Mouse (Mus musculus) lung, embryonic 16.5 days (tissue): ENCODE data around the gene Rnf130. TPM values are rescaled to one million over a fixed set of nuclear protein-coding genes. Genes with fewer than 3 reads are reported as not detected.

Experiments
- ATAC-seq: fragments of 200-750 bp; cut with Nextera tagmentation; 2 replicates; pipeline ENCODE4 v1.8.0; 2017; ENCODE audit warnings: low read depth, mild to moderate bottlenecking, moderate library complexity
- H3K27ac ChIP-seq: fragments of 300-500 bp; sonication (generic); 2 replicates; pipeline ENCODE4 v1.5.1; 2014; ENCODE audit warnings: mild to moderate bottlenecking, control low read depth, low read length
- H3K27me3 ChIP-seq: fragments of 300-500 bp; sonication (generic); 2 replicates; pipeline ENCODE4 v1.6.1; 2014; ENCODE audit warnings: low read depth, low read length, mixed read lengths; ENCODE audit not compliant: control insufficient read depth, insufficient read depth
- H3K36me3 ChIP-seq: fragments of 300-500 bp; sonication (generic); 2 replicates; pipeline ENCODE4 v1.6.1; 2014; ENCODE audit warnings: low read length; ENCODE audit not compliant: control insufficient read depth, insufficient read depth
- H3K4me1 ChIP-seq: fragments of 300-500 bp; sonication (generic); replicated peaks from 2 replicates; pipeline ENCODE4 v1.6.1; 2014; ENCODE audit warnings: low read length, mixed read lengths; ENCODE audit not compliant: control insufficient read depth, insufficient read depth
- H3K4me2 ChIP-seq: fragments of 300-500 bp; sonication (generic); 2 replicates; pipeline ENCODE4 v1.6.1; 2014; ENCODE audit warnings: low read depth, low read length, control low read depth
- H3K4me3 ChIP-seq: fragments of 300-500 bp; sonication (generic); 2 replicates; pipeline ENCODE4 v1.5.1; 2014; ENCODE audit warnings: mild to moderate bottlenecking, low read length, control low read depth
- H3K9ac ChIP-seq: fragments of 300-500 bp; sonication (generic); 2 replicates; pipeline ENCODE4 v1.6.1; 2014; ENCODE audit warnings: low read length, control low read depth
- H3K9me3 ChIP-seq: fragments of 300-500 bp; sonication (generic); 2 replicates; pipeline ENCODE4 v1.6.1; 2016; ENCODE audit warnings: low read length; ENCODE audit not compliant: control insufficient read depth
- WGBS: fragments of 180-500 bp; shearing (Covaris S2); extraction: QIAGEN DNeasy Blood & Tissue Kit; methylation state at CpG from one replicate; pipeline ENCODE4 v1.1.7; 2014; 5-methylcytosine and 5-hydroxymethylcytosine counted together
- polyA plus RNA-seq: library from polyadenylated mRNA; unstranded; fragments of >200 nt; fragmentation: Nextera tagmentation; extraction: Ambion mirVana; gene quantifications from 2 replicates; pipeline ENCODE4 v1.2.1, GENCODE M21; 2015

The Rnf130 gene
- polyA plus RNA-seq, 1 experiment from 2014 or later, result 38.3 TPM

GRCm38 (mm10) chr11:50035726-50036125, 10.6 kb downstream of the Rnf130 start:
- WGBS, result 69% methylated on average over 3 of the region's 3 CpGs
- no peak overlapping the region for H3K4me3 ChIP-seq
- no peak for ATAC-seq
- H3K9ac ChIP-seq, result no peak overlapping the region
- no peak overlapping the region for H3K27ac ChIP-seq
- no peak overlapping the region for H3K4me2 ChIP-seq
- no peaks in the 10 kb centered on the region for H3K4me1 ChIP-seq
- no peaks in the 10 kb centered on the region for H3K9me3 ChIP-seq
- H3K27me3 ChIP-seq, result no peaks in the 10 kb centered on the region
- H3K36me3 ChIP-seq, result no peaks in the 10 kb centered on the region

- Histone ChIP-seq H3K4me3 (no peak overlapping the region), H3K4me1 (no peaks in the 10 kb centered on the region), H3K27me3 (no peaks in the 10 kb centered on the region), H3K9ac (no peak overlapping the region), H3K36me3 (no peaks in the 10 kb centered on the region), H3K9me3 (no peaks in the 10 kb centered on the region), H3K4me2 (no peak overlapping the region), H3K27ac (no peak overlapping the region)
- WGBS, result 75% methylated on average over 4 of the region's 4 CpGs
- no peak for ATAC-seq
Observed at GRCm38 (mm10) chr11:50036781-50037460, 11.8 kb downstream of the Rnf130 start.

- no peaks in the 10 kb centered on the region for H3K9me3 ChIP-seq
- H3K4me3 ChIP-seq, result no peak overlapping the region
- no peaks in the 10 kb centered on the region for H3K27me3 ChIP-seq
- no peaks in the 10 kb centered on the region for H3K4me1 ChIP-seq
- no peak overlapping the region for H3K27ac ChIP-seq
- no peak for ATAC-seq
- 72% methylated on average over 1 of the region's 1 CpGs for WGBS
- no peaks in the 10 kb centered on the region for H3K36me3 ChIP-seq
- no peak overlapping the region for H3K4me2 ChIP-seq
- no peak overlapping the region for H3K9ac ChIP-seq
Observed at GRCm38 (mm10) chr11:50038757-50039156, 13.6 kb downstream of the Rnf130 start.

- no peak for ATAC-seq
- 65% methylated on average over 3 of the region's 3 CpGs for WGBS
Observed at GRCm38 (mm10) chr11:50041148-50041547, 16.0 kb downstream of the Rnf130 start.

GRCm38 (mm10) chr11:50042345-50042997, 17.3 kb downstream of the Rnf130 start:
- 75% methylated on average over 4 of the region's 4 CpGs for WGBS
- Histone ChIP-seq H3K27ac (no peak overlapping the region), H3K9me3 (no peaks in the 10 kb centered on the region), H3K27me3 (no peaks in the 10 kb centered on the region), H3K4me3 (no peak overlapping the region), H3K4me2 (no peak overlapping the region), H3K9ac (no peak overlapping the region), H3K4me1 (no peaks in the 10 kb centered on the region), H3K36me3 (no peaks in the 10 kb centered on the region)
- no peak for ATAC-seq

More at GRCm38 (mm10) chr11:50041148-50041547, 16.0 kb downstream of the Rnf130 start:
- H3K9me3 ChIP-seq, result no peaks in the 10 kb centered on the region
- H3K9ac ChIP-seq, result no peak overlapping the region
- no peaks in the 10 kb centered on the region for H3K27me3 ChIP-seq
- H3K4me1 ChIP-seq, result no peaks in the 10 kb centered on the region
- H3K4me2 ChIP-seq, result no peak overlapping the region
- no peaks in the 10 kb centered on the region for H3K36me3 ChIP-seq
- no peak overlapping the region for H3K4me3 ChIP-seq
- no peak overlapping the region for H3K27ac ChIP-seq

GRCm38 (mm10) chr11:50044454-50044853, 19.3 kb downstream of the Rnf130 start:
- no peaks in the 10 kb centered on the region for H3K36me3 ChIP-seq
- 86% methylated on average over 4 of the region's 4 CpGs for WGBS
- peaks cover 4% of the 10 kb centered on the region; the same call in 1 of the 2 replicates for H3K4me1 ChIP-seq
- no peak for ATAC-seq
- H3K9ac ChIP-seq, result no peak overlapping the region
- H3K4me3 ChIP-seq, result no peak overlapping the region
- H3K9me3 ChIP-seq, result no peaks in the 10 kb centered on the region
- H3K27ac ChIP-seq, result no peak overlapping the region
- H3K4me2 ChIP-seq, result no peak overlapping the region
- no peaks in the 10 kb centered on the region for H3K27me3 ChIP-seq

- no peak for ATAC-seq
- H3K4me2 ChIP-seq, result no peak overlapping the region
- H3K4me3 ChIP-seq, result no peak overlapping the region
- H3K4me1 ChIP-seq, result peaks cover 4% of the 10 kb centered on the region; the same call in 1 of the 2 replicates
- no peak overlapping the region for H3K9ac ChIP-seq
- no peak overlapping the region for H3K27ac ChIP-seq
- H3K36me3 ChIP-seq, result no peaks in the 10 kb centered on the region
- no peaks in the 10 kb centered on the region for H3K9me3 ChIP-seq
- H3K27me3 ChIP-seq, result no peaks in the 10 kb centered on the region
- 50% methylated on average over 1 of the region's 1 CpGs for WGBS
Observed at GRCm38 (mm10) chr11:50047610-50048009, 22.5 kb downstream of the Rnf130 start.

GRCm38 (mm10) chr11:50048115-50048514, 23.0 kb downstream of the Rnf130 start:
- Histone ChIP-seq H3K9ac (no peak overlapping the region), H3K9me3 (no peaks in the 10 kb centered on the region), H3K27me3 (no peaks in the 10 kb centered on the region), H3K27ac (no peak overlapping the region), H3K4me2 (no peak overlapping the region), H3K4me3 (no peak overlapping the region), H3K36me3 (no peaks in the 10 kb centered on the region), H3K4me1 (peaks cover 4% of the 10 kb centered on the region; the same call in 1 of the 2 replicates)
- ATAC-seq, result peak; percentile 57; the same call in 1 of the 2 replicates
- 41% methylated on average over 6 of the region's 6 CpGs for WGBS

GRCm38 (mm10) chr11:50050392-50050791, 25.2 kb downstream of the Rnf130 start:
- no peak overlapping the region for H3K27ac ChIP-seq
- ATAC-seq, result no peak

More at GRCm38 (mm10) chr11:50050392-50050791, 25.2 kb downstream of the Rnf130 start:
- no peaks in the 10 kb centered on the region for H3K27me3 ChIP-seq
- H3K9ac ChIP-seq, result no peak overlapping the region
- H3K9me3 ChIP-seq, result no peaks in the 10 kb centered on the region
- H3K36me3 ChIP-seq, result no peaks in the 10 kb centered on the region
- H3K4me3 ChIP-seq, result no peak overlapping the region
- 75% methylated on average over 6 of the region's 6 CpGs for WGBS
- H3K4me1 ChIP-seq, result peaks cover 4% of the 10 kb centered on the region; the same call in 1 of the 2 replicates
- no peak overlapping the region for H3K4me2 ChIP-seq
